Mouse (Mus musculus) hematopoietic multipotent progenitor cell, adult 10-12 weeks (in vitro differentiated cells): ENCODE measurements around the gene Slc41a3. TPM values are rescaled to one million over a fixed set of nuclear protein-coding genes. Genes with fewer than 3 reads are reported as not detected.

Experiments
- polyA plus RNA-seq: library from polyadenylated mRNA; stranded (reverse); fragments of >175 nt; gene quantifications from 2 replicates; pipeline ENCODE4 v1.2.3, GENCODE M21; 2012; ENCODE audit warnings: low replicate concordance

The Slc41a3 gene
- polyA plus RNA-seq = 7.0 and 11.0 TPM in 2 replicates

DNA sequence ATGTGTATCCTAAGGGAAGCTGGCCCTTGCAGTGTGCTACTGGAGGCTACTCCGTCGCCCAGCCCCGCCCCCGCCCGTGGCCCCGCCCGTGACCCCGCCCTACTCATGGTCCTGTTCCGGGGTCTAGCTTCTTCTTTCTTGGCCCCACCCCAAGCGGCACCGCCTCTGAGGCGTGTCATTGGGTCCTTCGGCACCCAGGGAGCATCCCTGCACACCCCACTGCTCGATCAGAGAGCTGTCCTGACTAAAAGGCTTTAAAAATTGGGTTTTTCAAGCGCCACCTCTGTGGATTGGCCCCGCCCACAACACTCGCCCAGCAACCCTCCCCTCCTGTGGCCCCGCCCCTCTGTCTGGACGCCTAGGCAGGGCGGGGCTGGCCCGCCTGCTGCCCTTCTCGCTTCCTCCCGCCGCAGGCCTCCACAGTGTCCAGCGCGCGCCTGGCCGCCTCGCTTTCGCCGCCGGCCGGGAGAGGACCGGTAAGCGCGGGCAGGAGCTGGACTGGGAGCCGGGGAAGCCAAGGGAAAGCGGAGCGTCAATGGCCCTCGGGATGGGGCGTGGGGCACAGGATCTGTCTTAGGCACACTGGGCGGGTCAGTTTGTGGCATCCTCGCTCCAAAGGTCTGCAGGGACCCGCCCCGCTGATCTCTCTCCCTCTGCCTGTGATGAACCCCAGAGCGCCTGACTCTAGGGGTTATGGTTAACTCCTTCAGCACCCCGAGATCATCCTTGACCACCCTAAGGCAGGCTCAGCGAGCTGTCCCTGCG lies at the start of gene Slc41a3:
Gene Slc41a3, plus strand, starts transcription at position 193 of the 765 bp plus-strand sequence.

Other genes with a start within 250 kb of the Slc41a3 start
- gene Zxdc, start 235.2 kb upstream of the Slc41a3 start, polyA plus RNA-seq = 26.9 and 48.6 TPM in 2 replicates
- gene Cfap100, start 175.9 kb upstream of the Slc41a3 start, polyA plus RNA-seq = not detected in 2 replicates
- gene Klf15, start 142.1 kb upstream of the Slc41a3 start, polyA plus RNA-seq = 1.8 and 2.2 TPM in 2 replicates
- 1.0 and 1.7 TPM in 2 replicates for gene Aldh1l1, start 118.3 kb upstream of the Slc41a3 start, polyA plus RNA-seq